In genomic region chr8:117802299-117802689, GRCm38 (mm10) we compare ENCODE assay signal across 8 mouse cellular contexts. TPM values are rescaled to one million over a fixed set of nuclear protein-coding genes. Genes with fewer than 3 reads are reported as not detected.
DNase-seq lines count a peak whose midpoint lies in the region; TF ChIP-seq lines count a peak whose summit lies in the region.

No protein-coding gene starts in this region.

- peaks cover 30% of the 10 kb centered on the region for H3K79me2 ChIP-seq in macrophage (ENCODE audit: inconsistent target)

- no peak for TF ChIP-seq CTCF in layer of hippocampus, adult 2 months (conservative IDR thresholded peaks at IDR 0.05)
- TF ChIP-seq CTCF in bone marrow macrophage, adult 2 months (IDR thresholded peaks at IDR 0.05; ENCODE audit: low read depth, low read length): no peak

- DNase-seq in layer of hippocampus, adult 2 months (ENCODE audit: low spot score in 2 of 2): no peak
- no peak for DNase-seq in layer of hippocampus, adult 11-12 months (ENCODE audit: low spot score)
- no peak for DNase-seq in hindbrain, embryonic 10.5 days (ENCODE audit: low spot score)
- no peak for DNase-seq in spleen, postnatal 10 days (ENCODE audit: low spot score in 2 of 2)
- DNase-seq in kidney, postnatal 14 days: no peak
- no peak for DNase-seq in ovary, postnatal 14 days (ENCODE audit: low spot score)

- peaks cover 5% of the 10 kb centered on the region; the same call in 1 of the 2 replicates for H3K27me3 ChIP-seq in hindbrain, embryonic 10.5 days (ENCODE audit: insufficient read depth, poor library complexity, severe bottlenecking)

- no peaks in the 10 kb centered on the region for H3K9me3 ChIP-seq in hindbrain, embryonic 10.5 days

- H3K4me3 ChIP-seq in layer of hippocampus, adult 2 months: peak overlapping the region; percentile 97
- H3K4me3 ChIP-seq in bone marrow macrophage, adult 2 months (ENCODE audit: insufficient read depth, low read length): peak overlapping the region; percentile 63
- peak overlapping the region; percentile 84 for H3K4me3 ChIP-seq in hindbrain, embryonic 10.5 days
- peak overlapping the region; percentile 84 for H3K4me3 ChIP-seq in macrophage (ENCODE audit: inconsistent target)

- TF ChIP-seq POLR2A in bone marrow macrophage, adult 2 months (IDR thresholded peaks at IDR 0.05; ENCODE audit: borderline replicate concordance, low read depth, low read length): no peak

- peak overlapping the region; percentile 67 for H3K27ac ChIP-seq in layer of hippocampus, adult 2 months
- peak overlapping the region; percentile 17; the same call in 1 of the 2 replicates for H3K27ac ChIP-seq in bone marrow macrophage, adult 2 months (ENCODE audit: insufficient read depth, low read depth, low read length)
- peak overlapping the region; percentile 97 for H3K27ac ChIP-seq in hindbrain, embryonic 10.5 days
- H3K27ac ChIP-seq in macrophage: peak overlapping the region; percentile 17; the same call in 1 of the 2 replicates

- 3% methylated on average over 11 of the region's 11 CpGs for WGBS in hindbrain, embryonic 10.5 days
- 2% methylated on average over 11 of the region's 11 CpGs for WGBS in macrophage (ENCODE audit: missing documents)

- H3K36me3 ChIP-seq in hindbrain, embryonic 10.5 days: peaks cover 23% of the 10 kb centered on the region
- H3K36me3 ChIP-seq in macrophage (ENCODE audit: inconsistent target): 0 out of 2 replicates have a peak, but pooled peaks cover 13% of the 10 kb centered on the region

- H3K4me1 ChIP-seq in bone marrow macrophage, adult 2 months (ENCODE audit: control insufficient read depth, insufficient read depth, low read length): peaks cover 7% of the 10 kb centered on the region
- peaks cover 26% of the 10 kb centered on the region for H3K4me1 ChIP-seq in hindbrain, embryonic 10.5 days (replicated peaks)

RNA-seq across cellular contexts. Expression of gene Mphosph6, which starts 0.6 kb away (rescaled TPM):
- total RNA-seq in layer of hippocampus, adult 2 months (2021): 10 to 100 TPM; 21.1 to 24.8 TPM
- 20.1 and 26.5 TPM in 2 replicates for polyA plus RNA-seq in bone marrow macrophage, adult 2 months (2012; ENCODE audit: insufficient read depth, insufficient read length, missing spikeins)
- polyA plus RNA-seq in hindbrain, embryonic 10.5 days (2016; fragmentation: Nextera tagmentation; extraction: Ambion mirVana): 53.1 and 66.9 TPM in 2 replicates
- total RNA-seq in macrophage (2018; cell fraction: chromatin; rRNA removed): 10 to 100 TPM in 23 of 26 experiments, 1 to 10 TPM in 3; 4.1 to 53.0 (median 24.0) TPM
- total RNA-seq in macrophage (2018; cell fraction: cytosol; rRNA removed): 10 to 100 TPM; 14.4 to 26.0 (median 18.0) TPM
- total RNA-seq in macrophage (2018; cell fraction: nucleus; rRNA removed): 10 to 100 TPM in 21 of 26 experiments, 1 to 10 TPM in 5; 5.1 to 41.0 (median 21.9) TPM
- polyA plus RNA-seq in macrophage (2018): 19.0 to 42.3 TPM (median 35.0 TPM) in 3 replicates

Comparison
In these comparisons a context has a peak if more than half of its experiments do, and no peak if none do; other contexts are left out.
1. H3K27ac ChIP-seq: peak in every context shown above with its lines; median percentile 97 in hindbrain, embryonic 10.5 days; 67 in layer of hippocampus, adult 2 months; 17 in bone marrow macrophage, adult 2 months; 17 in macrophage.